Mouse (Mus musculus): Measurements from ENCODE around the gene Tcaf1. TPM values are rescaled to one million over a fixed set of nuclear protein-coding genes. Genes with fewer than 3 reads are reported as not detected.

Gene Tcaf1
- polyA plus RNA-seq, 1 experiment from 2014 or later, result 72.2 TPM

Other genes with a start within 250 kb of the Tcaf1 start
- not detected in 2 replicates for gene Olfr458, start 244.9 kb downstream of the Tcaf1 start, polyA plus RNA-seq (2015; fragmentation: Nextera tagmentation; extraction: Ambion mirVana)
- 0.04 TPM in 1 of 2 replicates, not detected in the other for gene Olfr457, start 233.8 kb downstream of the Tcaf1 start, polyA plus RNA-seq (2015; fragmentation: Nextera tagmentation; extraction: Ambion mirVana)
- 0.19 TPM in 1 of 2 replicates, not detected in the other for gene Olfr456, start 222.9 kb downstream of the Tcaf1 start, polyA plus RNA-seq (2015; fragmentation: Nextera tagmentation; extraction: Ambion mirVana)
- not detected in 2 replicates for gene Olfr455, start 162.5 kb downstream of the Tcaf1 start, polyA plus RNA-seq (2015; fragmentation: Nextera tagmentation; extraction: Ambion mirVana)
- not detected in 2 replicates for gene Tcaf3, start 112.4 kb downstream of the Tcaf1 start, polyA plus RNA-seq (2015; fragmentation: Nextera tagmentation; extraction: Ambion mirVana)
- gene Tcaf2, start 64.8 kb downstream of the Tcaf1 start, polyA plus RNA-seq (2015; fragmentation: Nextera tagmentation; extraction: Ambion mirVana), result 9.1 and 9.7 TPM in 2 replicates
- gene Olfr453, start 29.3 kb upstream of the Tcaf1 start, polyA plus RNA-seq (2015; fragmentation: Nextera tagmentation; extraction: Ambion mirVana), result not detected in 2 replicates
- not detected in 2 replicates for gene Olfr38, start 46.3 kb upstream of the Tcaf1 start, polyA plus RNA-seq (2015; fragmentation: Nextera tagmentation; extraction: Ambion mirVana)
- not detected in 2 replicates for gene Olfr452, start 75.0 kb upstream of the Tcaf1 start, polyA plus RNA-seq (2015; fragmentation: Nextera tagmentation; extraction: Ambion mirVana)
- not detected in 2 replicates for gene Olfr450, start 101.9 kb upstream of the Tcaf1 start, polyA plus RNA-seq (2015; fragmentation: Nextera tagmentation; extraction: Ambion mirVana)
- not detected in 2 replicates for gene Olfr449, start 124.3 kb upstream of the Tcaf1 start, polyA plus RNA-seq (2015; fragmentation: Nextera tagmentation; extraction: Ambion mirVana)
- gene Olfr448, start 180.4 kb upstream of the Tcaf1 start, polyA plus RNA-seq (2015; fragmentation: Nextera tagmentation; extraction: Ambion mirVana), result not detected in 2 replicates
- gene Olfr447, start 198.8 kb upstream of the Tcaf1 start, polyA plus RNA-seq (2015; fragmentation: Nextera tagmentation; extraction: Ambion mirVana), result not detected in 2 replicates
- not detected in 2 replicates for gene Olfr446, start 211.3 kb upstream of the Tcaf1 start, polyA plus RNA-seq (2015; fragmentation: Nextera tagmentation; extraction: Ambion mirVana)
- not detected in 2 replicates for gene Olfr444, start 239.0 kb upstream of the Tcaf1 start, polyA plus RNA-seq (2015; fragmentation: Nextera tagmentation; extraction: Ambion mirVana)